Mouse (Mus musculus): ENCODE data around the gene Hmcn2. TPM values are rescaled to one million over a fixed set of nuclear protein-coding genes. Genes with fewer than 3 reads are reported as not detected.

The Hmcn2 gene
- polyA plus RNA-seq, 1 experiment = not detected

GRCm38 (mm10) chr2:31453011-31453410, 138.8 kb downstream of the Hmcn2 start:
- 92% methylated on average over 13 of the region's 13 CpGs for WGBS
- TF ChIP-seq CTCF (IDR thresholded peaks at IDR 0.05; ENCODE audit: insufficient read depth, low read depth, low read length) (no peak), POLR2A (IDR thresholded peaks at IDR 0.05; ENCODE audit: insufficient read depth, low read depth, low read length) (no peak)
- peaks cover 29% of the 10 kb centered on the region for H3K4me1 ChIP-seq (ENCODE audit: control insufficient read depth, insufficient read depth, low read length)

GRCm38 (mm10) chr2:31453559-31454177, 139.5 kb downstream of the Hmcn2 start:
- peaks cover 29% of the 10 kb centered on the region for H3K4me1 ChIP-seq (ENCODE audit: control insufficient read depth, insufficient read depth, low read length)
- TF ChIP-seq CTCF (IDR thresholded peaks at IDR 0.05; ENCODE audit: insufficient read depth, low read depth, low read length) = no peak
- TF ChIP-seq POLR2A (IDR thresholded peaks at IDR 0.05; ENCODE audit: insufficient read depth, low read depth, low read length) = no peak
- H3K4me3 ChIP-seq (ENCODE audit: insufficient read depth, low read depth, low read length) = no peak overlapping the region
- H3K27ac ChIP-seq (ENCODE audit: insufficient read depth, low read depth, low read length) = no peak overlapping the region
- WGBS = 67% methylated on average over 11 of the region's 11 CpGs

More at GRCm38 (mm10) chr2:31453011-31453410, 138.8 kb downstream of the Hmcn2 start:
- Histone ChIP-seq H3K27ac (ENCODE audit: insufficient read depth, low read depth, low read length) (no peak overlapping the region), H3K4me3 (ENCODE audit: insufficient read depth, low read depth, low read length) (no peak overlapping the region)

DNA sequence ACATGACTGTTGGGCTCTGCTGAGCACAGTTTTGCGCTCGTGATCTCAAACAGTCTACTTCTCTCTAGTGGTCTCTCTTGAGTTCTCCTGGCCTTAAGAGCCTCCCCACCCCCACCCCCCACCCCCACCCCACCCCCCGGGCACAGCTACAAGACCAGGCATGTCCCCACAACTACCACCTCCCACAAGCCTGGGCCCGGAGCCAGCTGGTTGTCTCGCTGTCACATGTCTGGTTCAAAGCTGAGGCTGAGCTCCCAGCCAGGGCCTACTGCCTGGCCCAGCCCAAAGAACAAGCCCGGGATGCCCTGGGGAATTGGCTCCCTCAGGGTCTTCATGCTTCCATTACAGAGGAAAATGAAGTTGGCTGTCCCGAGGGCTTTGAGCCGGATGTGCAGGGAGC, 140.1 kb downstream of the Hmcn2 start:
- no peak overlapping the region for H3K27ac ChIP-seq (ENCODE audit: insufficient read depth, low read depth, low read length)
- peaks cover 29% of the 10 kb centered on the region for H3K4me1 ChIP-seq (ENCODE audit: control insufficient read depth, insufficient read depth, low read length)
- no peak for TF ChIP-seq POLR2A (IDR thresholded peaks at IDR 0.05; ENCODE audit: insufficient read depth, low read depth, low read length)
- H3K4me3 ChIP-seq (ENCODE audit: insufficient read depth, low read depth, low read length) = no peak overlapping the region
- WGBS = 40% methylated on average over 8 of the region's 8 CpGs

DNA sequence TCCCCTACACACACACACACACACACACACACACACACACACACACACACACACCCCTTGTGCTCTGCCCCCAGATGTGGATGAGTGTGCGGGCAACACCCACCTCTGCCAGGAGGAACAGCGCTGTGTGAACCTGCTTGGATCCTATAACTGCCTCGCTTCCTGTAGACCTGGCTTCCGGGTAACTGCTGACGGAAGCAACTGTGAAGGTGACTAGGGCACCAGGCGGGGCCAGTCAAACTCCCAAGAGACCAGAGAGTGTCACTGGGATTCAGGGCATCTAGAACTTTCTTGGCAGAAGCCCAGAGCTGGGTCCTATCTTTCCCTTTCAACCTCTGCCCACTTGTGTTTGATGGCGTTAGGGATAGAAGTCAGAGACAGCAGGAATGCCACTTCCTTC, 141.2 kb downstream of the Hmcn2 start:
- Histone ChIP-seq H3K27ac (ENCODE audit: insufficient read depth, low read depth, low read length) (no peak overlapping the region), H3K4me1 (ENCODE audit: control insufficient read depth, insufficient read depth, low read length) (peaks cover 32% of the 10 kb centered on the region), H3K4me3 (ENCODE audit: insufficient read depth, low read depth, low read length) (no peak overlapping the region)
- WGBS = 94% methylated on average over 7 of the region's 7 CpGs
- TF ChIP-seq CTCF (IDR thresholded peaks at IDR 0.05; ENCODE audit: insufficient read depth, low read depth, low read length) (no peak), POLR2A (IDR thresholded peaks at IDR 0.05; ENCODE audit: insufficient read depth, low read depth, low read length) (no peak)

DNA sequence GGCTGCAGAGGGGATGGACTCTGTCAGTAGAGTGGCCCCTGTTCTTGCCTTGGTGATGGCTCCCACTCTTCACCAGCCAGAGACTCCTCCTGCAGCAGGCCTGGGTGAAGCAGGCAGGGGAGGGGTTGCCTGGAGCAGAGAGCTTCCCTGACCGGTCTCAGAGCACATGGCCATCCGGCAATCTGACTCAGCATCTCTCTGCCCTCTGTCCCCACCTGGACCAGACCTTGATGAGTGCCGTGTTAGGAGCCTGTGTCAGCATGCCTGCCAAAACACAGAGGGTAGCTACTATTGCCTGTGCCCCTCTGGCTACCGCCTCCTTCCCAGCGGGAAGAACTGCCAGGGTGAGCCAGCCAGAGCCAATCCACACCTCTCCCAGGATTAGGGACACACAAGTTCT, 144.2 kb downstream of the Hmcn2 start:
- Histone ChIP-seq H3K4me1 (ENCODE audit: control insufficient read depth, insufficient read depth, low read length) (peaks cover 20% of the 10 kb centered on the region), H3K4me3 (ENCODE audit: insufficient read depth, low read depth, low read length) (no peak overlapping the region), H3K27ac (ENCODE audit: insufficient read depth, low read depth, low read length) (no peak overlapping the region)
- TF ChIP-seq CTCF (IDR thresholded peaks at IDR 0.05; ENCODE audit: insufficient read depth, low read depth, low read length) (no peak), POLR2A (IDR thresholded peaks at IDR 0.05; ENCODE audit: insufficient read depth, low read depth, low read length) (no peak)
- WGBS = 70% methylated on average over 5 of the region's 5 CpGs

- peaks cover 15% of the 10 kb centered on the region for H3K4me1 ChIP-seq (ENCODE audit: control insufficient read depth, insufficient read depth, low read length)
- no peak overlapping the region for H3K27ac ChIP-seq (ENCODE audit: insufficient read depth, low read depth, low read length)
- 70% methylated on average over 16 of the region's 16 CpGs for WGBS
- no peak for TF ChIP-seq POLR2A (IDR thresholded peaks at IDR 0.05; ENCODE audit: insufficient read depth, low read depth, low read length)
- no peak for TF ChIP-seq CTCF (IDR thresholded peaks at IDR 0.05; ENCODE audit: insufficient read depth, low read depth, low read length)
- no peak overlapping the region for H3K4me3 ChIP-seq (ENCODE audit: insufficient read depth, low read depth, low read length)
Observed at GRCm38 (mm10) chr2:31458989-31459936, 145.0 kb downstream of the Hmcn2 start.

- TF ChIP-seq CTCF (IDR thresholded peaks at IDR 0.05; ENCODE audit: insufficient read depth, low read depth, low read length) = peak; percentile 80; the same call in 1 of the 2 replicates
- TF ChIP-seq POLR2A (IDR thresholded peaks at IDR 0.05; ENCODE audit: insufficient read depth, low read depth, low read length) = no peak
- 9% methylated on average over 48 of the region's 48 CpGs for WGBS
- Histone ChIP-seq H3K27ac (ENCODE audit: insufficient read depth, low read depth, low read length) (no peak overlapping the region), H3K4me3 (ENCODE audit: insufficient read depth, low read depth, low read length) (peak overlapping the region; percentile 28), H3K4me1 (ENCODE audit: control insufficient read depth, insufficient read depth, low read length) (peaks cover 8% of the 10 kb centered on the region)
Observed at GRCm38 (mm10) chr2:31460025-31460571, 145.9 kb downstream of the Hmcn2 start.

- Histone ChIP-seq H3K4me3 (ENCODE audit: insufficient read depth, low read depth, low read length) (no peak overlapping the region), H3K4me1 (ENCODE audit: control insufficient read depth, insufficient read depth, low read length) (peaks cover 8% of the 10 kb centered on the region), H3K27ac (ENCODE audit: insufficient read depth, low read depth, low read length) (no peak overlapping the region)
- WGBS = 91% methylated on average over 7 of the region's 7 CpGs
- TF ChIP-seq POLR2A (IDR thresholded peaks at IDR 0.05; ENCODE audit: insufficient read depth, low read depth, low read length) (no peak), CTCF (IDR thresholded peaks at IDR 0.05; ENCODE audit: insufficient read depth, low read depth, low read length) (no peak)
Observed at GRCm38 (mm10) chr2:31460920-31461319, 146.7 kb downstream of the Hmcn2 start.

DNA sequence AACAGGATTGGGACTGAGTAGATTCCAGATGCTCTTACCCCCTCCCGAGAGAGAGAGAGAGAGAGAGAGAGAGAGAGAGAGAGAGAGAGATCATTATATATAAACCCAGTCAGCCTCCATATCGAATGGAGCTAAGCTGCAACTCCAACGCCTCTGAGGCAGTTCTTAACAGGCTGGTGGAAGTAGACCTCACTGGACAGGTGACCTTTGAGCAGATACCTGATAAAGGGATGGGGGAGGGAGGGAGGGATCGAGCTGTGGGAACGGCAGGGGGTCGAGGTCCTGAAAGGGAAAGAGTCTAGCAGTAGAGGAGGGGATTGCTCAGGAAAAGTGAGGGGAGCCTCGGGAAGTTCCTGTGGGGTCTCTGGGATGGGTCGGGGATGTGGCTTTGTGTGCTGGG, 147.8 kb downstream of the Hmcn2 start:
- no peak for TF ChIP-seq CTCF (IDR thresholded peaks at IDR 0.05; ENCODE audit: insufficient read depth, low read depth, low read length)
- no peak for TF ChIP-seq POLR2A (IDR thresholded peaks at IDR 0.05; ENCODE audit: insufficient read depth, low read depth, low read length)
- Histone ChIP-seq H3K4me1 (ENCODE audit: control insufficient read depth, insufficient read depth, low read length) (peaks cover 8% of the 10 kb centered on the region), H3K27ac (ENCODE audit: insufficient read depth, low read depth, low read length) (no peak overlapping the region), H3K4me3 (ENCODE audit: insufficient read depth, low read depth, low read length) (no peak overlapping the region)
- WGBS = 45% methylated on average over 8 of the region's 8 CpGs
